Mouse (Mus musculus) CD4-positive naive resting alpha-beta T cell, adult 57 days (primary cell): ENCODE results near the gene Mtnr1a. TPM values are rescaled to one million over a fixed set of nuclear protein-coding genes. Genes with fewer than 3 reads are reported as not detected.

Experiments
- total RNA-seq: library from RNA; stranded (reverse); gene quantifications from one replicate; pipeline ENCODE4 v1.2.4, GENCODE M21; 2023

Mtnr1a gene
- not detected for total RNA-seq

GRCm38 (mm10) chr8:45068759-45069386, at the start of gene Mtnr1a:
Gene Mtnr1a (plus strand): TSS chr8:45069137.

Other genes starting within 250 kb of the Mtnr1a start
- 0.18 TPM for gene Fat1, start 133.7 kb upstream of the Mtnr1a start, total RNA-seq
- not detected for gene F11, start 192.9 kb downstream of the Mtnr1a start, total RNA-seq
- not detected for gene Klkb1, start 225.7 kb downstream of the Mtnr1a start, total RNA-seq
- gene Gm45753, start 239.3 kb downstream of the Mtnr1a start, total RNA-seq = not detected